Mouse (Mus musculus): ENCODE measurements around the gene Strap. TPM values are rescaled to one million over a fixed set of nuclear protein-coding genes. Genes with fewer than 3 reads are reported as not detected.

The Strap gene
- total RNA-seq, 4 experiments from 2014 or later, result 108 to 111 (median 109) TPM

- no peak for DNase-seq (ENCODE audit: low spot score in 2 of 2)
Observed at GRCm38 (mm10) chr6:137773637-137774028, 38.8 kb downstream of the Strap start.

- DNase-seq (ENCODE audit: low spot score in 2 of 2), result no peak
Observed at GRCm38 (mm10) chr6:137774166-137774565, 39.3 kb downstream of the Strap start.

GRCm38 (mm10) chr6:137775159-137775558 is 40.3 kb downstream of the Strap start:
- DNase-seq (ENCODE audit: low spot score in 2 of 2), result no peak

- DNase-seq (ENCODE audit: low spot score in 2 of 2), result no peak
Observed at GRCm38 (mm10) chr6:137776981-137777380, 42.1 kb downstream of the Strap start.

GRCm38 (mm10) chr6:137783899-137784637 is 49.2 kb downstream of the Strap start:
- no peak for DNase-seq (ENCODE audit: low spot score in 2 of 2)

- DNase-seq (ENCODE audit: low spot score in 2 of 2), result no peak
Observed at GRCm38 (mm10) chr6:137788976-137789590, 54.2 kb downstream of the Strap start.

- DNase-seq (ENCODE audit: low spot score in 2 of 2), result no peak
Observed at GRCm38 (mm10) chr6:137789658-137790057, 54.8 kb downstream of the Strap start.

- DNase-seq (ENCODE audit: low spot score in 2 of 2), result no peak
Observed at GRCm38 (mm10) chr6:137795494-137795893, 60.6 kb downstream of the Strap start.

GRCm38 (mm10) chr6:137796596-137797567 is 62.0 kb downstream of the Strap start:
- peak in 1 of 2 experiments; percentile 12 for DNase-seq (ENCODE audit: low spot score in 2 of 2)

- no peak for DNase-seq (ENCODE audit: low spot score in 2 of 2)
Observed at GRCm38 (mm10) chr6:137799253-137799652, 64.4 kb downstream of the Strap start.

Other genes starting within 250 kb of the Strap start
- gene Eps8, start 80.2 kb upstream of the Strap start, total RNA-seq (2022), result 10 to 100 TPM; 26.7 to 32.0 (median 30.2) TPM
- 1 to 10 TPM; 3.1 to 6.4 (median 3.3) TPM for gene Dera, start 19.5 kb downstream of the Strap start, total RNA-seq (2022)